Mouse (Mus musculus) B cell, adult 2 months (primary cell): Measurements from ENCODE around the gene Pdhb.

Experiments used
- DNase-seq, 2 experiments: peaks; one replicate each; pipeline ENCODE4 v3.0.0; 2022

The Pdhb gene

GRCm38 (mm10) chr14:8172507-8173410, at the start of gene Pdhb:
Gene Pdhb, minus strand, starts transcription at chr14:8173025.
- peak; percentile 98 to 99 for DNase-seq

- no peak for DNase-seq
Measured at GRCm38 (mm10) chr14:8222561-8222960, 49.7 kb upstream of the Pdhb start.

GRCm38 (mm10) chr14:8220912-8221311, 48.1 kb upstream of the Pdhb start:
- no peak for DNase-seq

- peak; percentile 41 to 46 for DNase-seq
Measured at GRCm38 (mm10) chr14:8220306-8220705, 47.5 kb upstream of the Pdhb start.

GRCm38 (mm10) chr14:8219876-8220275, 47.1 kb upstream of the Pdhb start:
- no peak for DNase-seq

- peak; percentile 29 to 36 for DNase-seq
Measured at GRCm38 (mm10) chr14:8218730-8219380, 46.0 kb upstream of the Pdhb start.

- DNase-seq, result no peak
Measured at GRCm38 (mm10) chr14:8218238-8218637, 45.4 kb upstream of the Pdhb start.

- DNase-seq, result no peak
Measured at GRCm38 (mm10) chr14:8216100-8216499, 43.3 kb upstream of the Pdhb start.

GRCm38 (mm10) chr14:8215208-8215778, 42.5 kb upstream of the Pdhb start:
- peak in 1 of 2 experiments; percentile 10 for DNase-seq

- DNase-seq, result peak in 1 of 2 experiments; percentile 60
Measured at GRCm38 (mm10) chr14:8214299-8215207, 41.7 kb upstream of the Pdhb start.

- DNase-seq, result peak; percentile 98
Measured at GRCm38 (mm10) chr14:8213803-8214224, 41.0 kb upstream of the Pdhb start, which contains the start of gene Kctd6. Gene Kctd6, plus strand, starts transcription at chr14:8214140.

- DNase-seq, result no peak
Measured at GRCm38 (mm10) chr14:8212996-8213395, 40.2 kb upstream of the Pdhb start.

GRCm38 (mm10) chr14:8209896-8210295, 37.1 kb upstream of the Pdhb start:
- no peak for DNase-seq

GRCm38 (mm10) chr14:8208876-8209275, 36.1 kb upstream of the Pdhb start:
- no peak for DNase-seq

GRCm38 (mm10) chr14:8207543-8207942, 34.7 kb upstream of the Pdhb start:
- DNase-seq, result no peak

GRCm38 (mm10) chr14:8207105-8207504, 34.3 kb upstream of the Pdhb start:
- DNase-seq, result no peak

GRCm38 (mm10) chr14:8206179-8206910, 33.5 kb upstream of the Pdhb start:
- no peak for DNase-seq

- no peak for DNase-seq
Measured at GRCm38 (mm10) chr14:8201715-8202114, 28.9 kb upstream of the Pdhb start.

- DNase-seq, result no peak
Measured at GRCm38 (mm10) chr14:8200769-8201168, 27.9 kb upstream of the Pdhb start.

GRCm38 (mm10) chr14:8192727-8193126, 19.9 kb upstream of the Pdhb start:
- DNase-seq, result no peak

GRCm38 (mm10) chr14:8191331-8191965, 18.6 kb upstream of the Pdhb start:
- DNase-seq, result no peak
